Mouse (Mus musculus) midbrain, embryonic 16.5 days (tissue): ENCODE data around the gene BC117090. TPM values are rescaled to one million over a fixed set of nuclear protein-coding genes. Genes with fewer than 3 reads are reported as not detected.
"Not testable (repeated sequence)": the region's sequence is repeated elsewhere in the genome, so short reads cannot be mapped to it uniquely, and the experiment has no call there.

Source experiments
- ATAC-seq: fragments of 200-750 bp; cut with Nextera tagmentation; 2 replicates; pipeline ENCODE4 v1.8.0; 2017; ENCODE audit warnings: moderate TSS enrichment
- H3K27ac ChIP-seq: fragments of 300-500 bp; sonication (generic); 2 replicates; pipeline ENCODE4 v1.5.1; 2014; ENCODE audit warnings: mild to moderate bottlenecking, low read length, mixed read lengths
- H3K27me3 ChIP-seq: fragments of 300-500 bp; sonication (generic); 2 replicates; pipeline ENCODE4 v1.6.1; 2014; ENCODE audit warnings: low read depth, low read length, mixed read lengths; ENCODE audit not compliant: control insufficient read depth, insufficient read depth
- H3K36me3 ChIP-seq: fragments of 300-500 bp; sonication (generic); 2 replicates; pipeline ENCODE4 v1.6.1; 2014; ENCODE audit warnings: mild to moderate bottlenecking, low read length, moderate library complexity, mixed read lengths; ENCODE audit not compliant: control insufficient read depth, insufficient read depth
- H3K4me1 ChIP-seq: fragments of 300-500 bp; sonication (generic); 2 replicates; pipeline ENCODE4 v1.6.1; 2014; ENCODE audit warnings: mild to moderate bottlenecking, low read length, mixed read lengths; ENCODE audit not compliant: control insufficient read depth, insufficient read depth
- H3K4me2 ChIP-seq: fragments of 300-500 bp; sonication (generic); 2 replicates; pipeline ENCODE4 v1.6.1; 2014; ENCODE audit warnings: mild to moderate bottlenecking, low read length, mixed read lengths
- H3K4me3 ChIP-seq: fragments of 300-500 bp; sonication (generic); 2 replicates; pipeline ENCODE4 v1.5.1; 2014; ENCODE audit warnings: low read depth, mild to moderate bottlenecking, low read length, moderate library complexity, mixed read lengths
- H3K9ac ChIP-seq: fragments of 300-500 bp; sonication (generic); 2 replicates; pipeline ENCODE4 v1.6.1; 2014; ENCODE audit warnings: low read depth, low read length, mixed read lengths
- H3K9me3 ChIP-seq: fragments of 300-500 bp; sonication (generic); replicated peaks from 2 replicates; pipeline ENCODE4 v1.6.1; 2014; ENCODE audit warnings: mild to moderate bottlenecking, low read length, mixed read lengths; ENCODE audit not compliant: control insufficient read depth, poor library complexity, severe bottlenecking
- WGBS: fragments of 180-500 bp; shearing (Covaris S2); extraction: QIAGEN DNeasy Blood & Tissue Kit; methylation state at CpG from one replicate; pipeline ENCODE4 v1.1.7; 2014; 5-methylcytosine and 5-hydroxymethylcytosine counted together
- polyA plus RNA-seq: library from polyadenylated mRNA; unstranded; fragments of >200 nt; fragmentation: Nextera tagmentation; extraction: Ambion mirVana; gene quantifications from 2 replicates; pipeline ENCODE4 v1.2.1, GENCODE M21; 2015

BC117090 gene
- not detected in 2 replicates for polyA plus RNA-seq

- Histone ChIP-seq H3K9ac (no peak within 1 kb of the TSS), H3K4me1 (no peaks in the 10 kb centered on the region), H3K27ac (no peak within 1 kb of the TSS), H3K36me3 (no peaks in the 10 kb centered on the region), H3K4me2 (no peak within 1 kb of the TSS), H3K4me3 (no peak within 1 kb of the TSS), H3K9me3 (no peaks in the 10 kb centered on the region), H3K27me3 (no peaks in the 10 kb centered on the region)
- WGBS, result 94% methylated on average over 3 of the region's 3 CpGs
- no peak for ATAC-seq
Measured at GRCm38 (mm10) chr16:36334232-36334631, at the start of gene BC117090. BC117090 (minus strand) TSS chr16:36334332.

DNA sequence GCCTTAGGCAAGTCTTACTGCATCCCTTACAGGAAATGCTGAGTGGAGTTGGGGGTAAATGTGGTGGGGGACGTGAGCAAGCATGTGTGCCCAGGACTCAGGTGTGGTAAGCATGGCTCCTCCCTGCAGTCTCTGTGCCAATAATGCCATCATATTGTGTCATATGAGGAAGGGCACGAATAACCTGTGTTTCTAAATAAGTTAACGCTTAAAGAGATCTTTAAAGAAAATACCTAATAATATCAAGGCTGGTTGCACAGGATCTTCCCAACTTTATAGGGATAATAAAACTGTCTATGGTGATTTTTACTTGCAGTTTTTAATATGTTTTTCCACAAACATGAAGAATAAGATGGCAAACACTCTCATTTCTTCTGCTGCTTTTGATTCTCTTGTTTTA, 33.5 kb upstream of the BC117090 start, which contains the start of gene BC100530:
Gene BC100530 (minus strand): TSS at position 101 of the 400 bp plus-strand sequence.
- H3K4me2 ChIP-seq, H3K27me3 ChIP-seq, H3K4me1 ChIP-seq, H3K36me3 ChIP-seq, H3K9ac ChIP-seq, H3K9me3 ChIP-seq, H3K27ac ChIP-seq, ATAC-seq, H3K4me3 ChIP-seq: not testable (repeated sequence)
- WGBS, result 86% methylated on average over 3 of the region's 3 CpGs

GRCm38 (mm10) chr16:36337171-36337570, 3.0 kb upstream of the BC117090 start:
- Histone ChIP-seq H3K27ac (no peak overlapping the region), H3K9ac (no peak overlapping the region), H3K4me2 (no peak overlapping the region), H3K4me3 (no peak overlapping the region), H3K4me1 (no peaks in the 10 kb centered on the region), H3K9me3 (no peaks in the 10 kb centered on the region), H3K36me3 (no peaks in the 10 kb centered on the region), H3K27me3 (no peaks in the 10 kb centered on the region)
- 60% methylated on average over 2 of the region's 2 CpGs for WGBS
- no peak for ATAC-seq

DNA sequence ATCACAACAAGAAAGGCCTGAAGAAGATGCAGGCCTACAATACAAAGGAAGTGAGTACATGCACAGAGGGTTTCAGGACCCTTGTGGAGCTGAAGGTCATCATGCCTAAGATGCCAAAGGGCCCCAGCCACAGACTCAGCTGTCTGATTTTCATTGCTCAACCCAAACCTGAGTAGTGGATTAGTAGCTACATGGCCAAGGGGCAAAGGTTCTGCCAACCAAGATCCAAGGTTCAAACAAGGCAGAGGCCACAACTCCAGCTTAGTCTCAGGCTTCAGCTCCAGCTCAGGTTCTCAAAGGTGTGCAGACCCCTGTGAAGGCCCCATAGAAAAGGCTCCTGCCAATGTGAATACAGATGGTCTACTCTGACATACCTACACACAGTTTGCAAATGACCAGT, 14.8 kb downstream of the BC117090 start:
- no peak overlapping the region for H3K4me3 ChIP-seq
- H3K4me2 ChIP-seq, result no peak overlapping the region
- no peaks in the 10 kb centered on the region for H3K36me3 ChIP-seq
- no peaks in the 10 kb centered on the region for H3K27me3 ChIP-seq
- H3K4me1 ChIP-seq, result no peaks in the 10 kb centered on the region
- no peak overlapping the region for H3K27ac ChIP-seq
- H3K9ac ChIP-seq, result no peak overlapping the region
- ATAC-seq, result no peak
- no peaks in the 10 kb centered on the region for H3K9me3 ChIP-seq

- not testable (repeated sequence) for H3K27ac ChIP-seq, H3K27me3 ChIP-seq, H3K4me2 ChIP-seq, ATAC-seq, H3K36me3 ChIP-seq, H3K9me3 ChIP-seq, H3K9ac ChIP-seq, H3K4me3 ChIP-seq, H3K4me1 ChIP-seq
- WGBS, result 89% methylated on average over 6 of the region's 6 CpGs
Measured at GRCm38 (mm10) chr16:36316111-36316510, 18.0 kb downstream of the BC117090 start.

- Histone ChIP-seq H3K27me3 (no peaks in the 10 kb centered on the region), H3K4me3 (no peak overlapping the region), H3K27ac (no peak overlapping the region), H3K4me1 (no peaks in the 10 kb centered on the region), H3K4me2 (no peak overlapping the region), H3K9me3 (no peaks in the 10 kb centered on the region), H3K9ac (no peak overlapping the region), H3K36me3 (no peaks in the 10 kb centered on the region)
- no peak for ATAC-seq
- 83% methylated on average over 4 of the region's 4 CpGs for WGBS
Measured at GRCm38 (mm10) chr16:36307631-36308030, 26.5 kb downstream of the BC117090 start.

DNA sequence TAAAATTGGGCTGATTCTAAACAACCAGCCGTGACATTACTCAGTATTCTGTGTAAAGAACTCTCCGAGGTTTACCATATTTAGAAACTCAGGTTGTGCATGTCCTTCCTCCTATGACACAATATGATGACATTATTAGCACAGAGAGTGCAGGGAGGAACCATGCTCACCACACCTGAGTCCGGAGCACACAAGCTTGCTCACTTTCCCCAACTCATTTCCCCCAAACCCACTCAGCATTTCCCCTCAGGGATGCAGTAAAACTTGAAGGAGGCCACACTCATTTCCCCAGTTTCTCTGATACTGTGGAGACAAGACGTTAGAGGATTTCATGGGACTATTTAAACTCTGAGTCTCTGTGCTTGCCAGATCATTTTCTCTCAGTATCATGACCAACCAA, 45.0 kb downstream of the BC117090 start:
- H3K27ac ChIP-seq, result no peak overlapping the region
- WGBS, result 91% methylated on average over 4 of the region's 4 CpGs
- no peak overlapping the region for H3K4me3 ChIP-seq
- no peaks in the 10 kb centered on the region for H3K27me3 ChIP-seq
- H3K4me2 ChIP-seq, result no peak overlapping the region
- no peak for ATAC-seq
- H3K36me3 ChIP-seq, result no peaks in the 10 kb centered on the region
- H3K9me3 ChIP-seq, result no peaks in the 10 kb centered on the region
- no peak overlapping the region for H3K9ac ChIP-seq
- no peaks in the 10 kb centered on the region for H3K4me1 ChIP-seq

GRCm38 (mm10) chr16:36276796-36277195, 57.3 kb downstream of the BC117090 start, which contains the start of gene Stfa1:
Stfa1 (plus strand) TSS chr16:36276951.
- H3K27me3 ChIP-seq, H3K9me3 ChIP-seq, ATAC-seq, H3K27ac ChIP-seq, H3K9ac ChIP-seq, H3K4me1 ChIP-seq, H3K4me2 ChIP-seq, H3K36me3 ChIP-seq, H3K4me3 ChIP-seq: not testable (repeated sequence)
- WGBS, result 92% methylated on average over 4 of the region's 4 CpGs
